Mouse (Mus musculus) neural tube, embryonic 14.5 days (tissue): Measurements from ENCODE around the gene Tmem184b. TPM values are rescaled to one million over a fixed set of nuclear protein-coding genes. Genes with fewer than 3 reads are reported as not detected.

ENCODE experiments used
- microRNA counts: library from miRNA; unstranded; fragments of <30 nt; microRNA quantifications from one replicate; lab custom pipeline; 2016
- microRNA-seq: library from miRNA; unstranded; fragments of <30 nt; microRNA quantifications from one replicate; pipeline ENCODE4, GENCODE M21; 2016
- polyA plus RNA-seq: library from polyadenylated mRNA; unstranded; fragments of >200 nt; fragmentation: Nextera tagmentation; extraction: Ambion mirVana; gene quantifications from 2 replicates; pipeline ENCODE4 v1.2.1, GENCODE M21; 2014

Gene Tmem184b
- polyA plus RNA-seq, 1 experiment from 2014 or later: 31.2 TPM

MicroRNAs within 50 kb of the gene (microRNA counts, 519-probe panel; counts per million panel counts)
- not detected for microRNA mmu-miR-1943 (lab: Ali Mortazavi, UCI)

Small RNA genes within 50 kb of the gene (microRNA-seq; reads per million reads assigned to microRNA genes)
- not detected for gene Mir1943

Other genes with a start within 250 kb of the Tmem184b start
- 7.7 and 14.5 TPM in 2 replicates for gene Sox10, start 238.3 kb downstream of the Tmem184b start, polyA plus RNA-seq
- gene Pick1, start 174.4 kb downstream of the Tmem184b start, polyA plus RNA-seq: 47.3 and 58.8 TPM in 2 replicates
- gene Gm49486, start 174.2 kb downstream of the Tmem184b start, polyA plus RNA-seq: 1.3 and 1.5 TPM in 2 replicates
- gene Slc16a8, start 148.8 kb downstream of the Tmem184b start, polyA plus RNA-seq: 0.21 and 0.35 TPM in 2 replicates
- gene Baiap2l2, start 118.0 kb downstream of the Tmem184b start, polyA plus RNA-seq: 1.7 and 2.3 TPM in 2 replicates
- 24.0 and 25.5 TPM in 2 replicates for gene Pla2g6, start 75.2 kb downstream of the Tmem184b start, polyA plus RNA-seq
- 0.64 and 1.0 TPM in 2 replicates for gene Maff, start 56.9 kb downstream of the Tmem184b start, polyA plus RNA-seq
- gene Csnk1e, start 52.0 kb upstream of the Tmem184b start, polyA plus RNA-seq: 202 and 236 TPM in 2 replicates
- not detected in 2 replicates for gene Kcnj4, start 101.7 kb upstream of the Tmem184b start, polyA plus RNA-seq
- 3.9 and 11.6 TPM in 2 replicates for gene Kdelr3, start 112.8 kb upstream of the Tmem184b start, polyA plus RNA-seq
- gene Ddx17, start 143.2 kb upstream of the Tmem184b start, polyA plus RNA-seq: 92.0 and 105 TPM in 2 replicates
- 0.88 and 1.5 TPM in 2 replicates for gene Dmc1, start 201.5 kb upstream of the Tmem184b start, polyA plus RNA-seq